Mouse (Mus musculus): ENCODE results near the gene Ube2n. TPM values are rescaled to one million over a fixed set of nuclear protein-coding genes. Genes with fewer than 3 reads are reported as not detected.
A peak's percentile ranks its signal among the peaks of the same experiment; 100 is the strongest.

Ube2n gene
- polyA plus RNA-seq, 1 experiment: 157 TPM

DNA sequence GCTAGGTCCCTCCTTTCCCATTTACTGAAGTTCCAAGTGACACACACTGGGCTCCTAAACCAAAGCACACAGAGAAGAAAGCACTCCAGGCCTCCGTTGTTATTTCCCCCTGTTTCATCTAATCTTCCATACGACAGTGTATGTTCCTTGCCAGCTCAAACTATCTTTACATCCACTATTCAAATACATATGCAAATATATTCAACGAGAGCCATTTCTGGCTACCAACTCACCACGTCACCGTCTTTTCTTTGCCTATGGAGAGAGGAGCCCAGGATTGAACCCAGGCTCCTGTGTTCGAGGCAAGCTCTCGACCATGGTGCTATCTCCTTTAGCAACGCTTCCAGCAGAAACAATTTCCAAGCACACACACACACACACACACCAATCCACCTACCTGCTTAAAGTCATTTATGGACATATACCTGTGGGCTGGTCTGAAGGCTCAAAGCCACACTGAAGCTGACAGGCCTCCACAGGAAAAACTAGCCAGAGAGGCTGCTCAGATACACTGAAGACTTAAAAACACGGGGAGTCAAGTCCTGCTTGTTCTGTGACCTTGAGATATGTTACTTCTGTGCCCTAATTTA is 45.5 kb downstream of the Ube2n start:
- H3K4me3 ChIP-seq: peak overlapping the region; percentile 83
- H3K36me3 ChIP-seq (ENCODE audit: control insufficient read depth, insufficient read depth): peaks cover 5% of the 10 kb centered on the region
- H3ac ChIP-seq (ENCODE audit: control insufficient read depth, insufficient read length): no peak overlapping the region
- no peak for TF ChIP-seq MAX (IDR thresholded peaks at IDR 0.05; ENCODE audit: low read depth)
- TF ChIP-seq USF1 (IDR thresholded peaks at IDR 0.05; ENCODE audit: low read depth): no peak
- TF ChIP-seq E2F4 (IDR thresholded peaks at IDR 0.05; ENCODE audit: insufficient read depth): no peak
- no peak for TF ChIP-seq POLR2AphosphoS2 (IDR thresholded peaks at IDR 0.05; ENCODE audit: insufficient read length, low read depth)
- TF ChIP-seq MYOD1 (IDR thresholded peaks at IDR 0.05; ENCODE audit: control insufficient read depth in 1 of 3, insufficient read length in 2 of 3, low read depth in 2 of 3): no peak
- no peak for TF ChIP-seq POLR2A (IDR thresholded peaks at IDR 0.05; ENCODE audit: insufficient read length, low read depth)
- TF ChIP-seq MYOG (IDR thresholded peaks at IDR 0.05; ENCODE audit: control insufficient read depth in 1 of 3, insufficient read depth in 1 of 3, insufficient read length in 2 of 3, low read depth in 2 of 3): no peak
- no peak for TF ChIP-seq REST (IDR thresholded peaks at IDR 0.05; ENCODE audit: insufficient read depth, insufficient read length)
- no peak for TF ChIP-seq SRF (IDR thresholded peaks at IDR 0.05; ENCODE audit: control insufficient read depth, insufficient read length, low read depth)
- TF ChIP-seq CEBPB (IDR thresholded peaks at IDR 0.05; ENCODE audit: insufficient read depth, poor library complexity, severe bottlenecking): no peak
- no peak for TF ChIP-seq TCF3 (IDR thresholded peaks at IDR 0.05; ENCODE audit: insufficient read length, low read depth)
- TF ChIP-seq TCF12 (IDR thresholded peaks at IDR 0.05; ENCODE audit: insufficient read depth, poor library complexity, severe bottlenecking): no peak
- peaks cover 80% of the 10 kb centered on the region for H3K79me2 ChIP-seq (ENCODE audit: control insufficient read depth, insufficient read depth)
- H3K4me2 ChIP-seq (ENCODE audit: low read depth): peak overlapping the region; percentile 62
- H3K27me3 ChIP-seq (ENCODE audit: control insufficient read depth, insufficient read depth, insufficient read length): no peaks in the 10 kb centered on the region

DNA sequence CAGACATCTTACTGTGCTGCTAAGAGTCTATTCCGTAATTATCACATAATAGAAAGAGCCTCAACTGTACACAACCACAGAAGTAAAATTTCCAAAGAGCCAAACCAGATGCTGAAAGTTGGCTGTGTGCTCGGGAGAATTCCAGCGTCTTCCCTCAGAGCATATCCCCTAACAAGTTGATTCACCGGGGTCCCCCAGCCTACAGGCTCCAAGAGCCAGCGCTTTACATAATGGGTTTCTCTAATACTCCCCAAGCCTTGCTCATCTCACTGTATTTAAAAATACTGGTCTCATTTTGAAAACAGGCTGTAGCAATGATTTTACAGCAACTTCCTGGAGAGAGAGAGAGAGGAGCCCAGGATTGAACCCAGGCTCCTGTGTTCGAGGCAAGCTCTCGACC is 46.7 kb downstream of the Ube2n start:
- TF ChIP-seq TCF3 (IDR thresholded peaks at IDR 0.05; ENCODE audit: insufficient read length, low read depth) (no peak), REST (IDR thresholded peaks at IDR 0.05; ENCODE audit: insufficient read depth, insufficient read length) (no peak), USF1 (IDR thresholded peaks at IDR 0.05; ENCODE audit: low read depth) (no peak), MAX (IDR thresholded peaks at IDR 0.05; ENCODE audit: low read depth) (no peak), SRF (IDR thresholded peaks at IDR 0.05; ENCODE audit: control insufficient read depth, insufficient read length, low read depth) (no peak), E2F4 (IDR thresholded peaks at IDR 0.05; ENCODE audit: insufficient read depth) (no peak)
- H3K4me3 ChIP-seq: peak overlapping the region; percentile 83
- H3ac ChIP-seq (ENCODE audit: control insufficient read depth, insufficient read length): no peak overlapping the region
- H3K27me3 ChIP-seq (ENCODE audit: control insufficient read depth, insufficient read depth, insufficient read length): no peaks in the 10 kb centered on the region
- peak overlapping the region; percentile 85 for H3K4me2 ChIP-seq (ENCODE audit: low read depth)
- H3K79me2 ChIP-seq (ENCODE audit: control insufficient read depth, insufficient read depth): peaks cover 69% of the 10 kb centered on the region
- H3K36me3 ChIP-seq (ENCODE audit: control insufficient read depth, insufficient read depth): peaks cover 5% of the 10 kb centered on the region

DNA sequence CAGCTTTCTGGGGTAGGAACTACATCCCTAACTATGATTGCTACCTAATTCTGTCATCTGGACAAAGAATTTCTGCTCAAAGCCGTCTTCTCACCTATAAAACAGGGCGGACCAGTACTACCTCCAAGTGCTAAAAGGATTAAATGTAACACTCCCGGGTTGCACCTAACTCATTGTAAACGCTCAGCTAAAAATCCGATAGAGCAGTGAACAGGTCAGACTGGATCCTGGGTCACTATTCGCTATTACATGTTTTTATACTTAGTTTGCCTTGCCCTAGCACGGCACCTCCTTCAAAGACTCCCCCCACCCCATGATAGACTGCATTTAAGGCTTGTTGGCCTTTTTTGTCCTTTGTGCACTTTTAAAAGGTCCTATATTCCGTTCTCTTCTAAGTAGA is 47.5 kb downstream of the Ube2n start:
- H3K4me3 ChIP-seq: peak overlapping the region; percentile 83
- H3K79me2 ChIP-seq (ENCODE audit: control insufficient read depth, insufficient read depth): peaks cover 61% of the 10 kb centered on the region
- no peak for TF ChIP-seq CEBPB (IDR thresholded peaks at IDR 0.05; ENCODE audit: insufficient read depth, poor library complexity, severe bottlenecking)

DNA sequence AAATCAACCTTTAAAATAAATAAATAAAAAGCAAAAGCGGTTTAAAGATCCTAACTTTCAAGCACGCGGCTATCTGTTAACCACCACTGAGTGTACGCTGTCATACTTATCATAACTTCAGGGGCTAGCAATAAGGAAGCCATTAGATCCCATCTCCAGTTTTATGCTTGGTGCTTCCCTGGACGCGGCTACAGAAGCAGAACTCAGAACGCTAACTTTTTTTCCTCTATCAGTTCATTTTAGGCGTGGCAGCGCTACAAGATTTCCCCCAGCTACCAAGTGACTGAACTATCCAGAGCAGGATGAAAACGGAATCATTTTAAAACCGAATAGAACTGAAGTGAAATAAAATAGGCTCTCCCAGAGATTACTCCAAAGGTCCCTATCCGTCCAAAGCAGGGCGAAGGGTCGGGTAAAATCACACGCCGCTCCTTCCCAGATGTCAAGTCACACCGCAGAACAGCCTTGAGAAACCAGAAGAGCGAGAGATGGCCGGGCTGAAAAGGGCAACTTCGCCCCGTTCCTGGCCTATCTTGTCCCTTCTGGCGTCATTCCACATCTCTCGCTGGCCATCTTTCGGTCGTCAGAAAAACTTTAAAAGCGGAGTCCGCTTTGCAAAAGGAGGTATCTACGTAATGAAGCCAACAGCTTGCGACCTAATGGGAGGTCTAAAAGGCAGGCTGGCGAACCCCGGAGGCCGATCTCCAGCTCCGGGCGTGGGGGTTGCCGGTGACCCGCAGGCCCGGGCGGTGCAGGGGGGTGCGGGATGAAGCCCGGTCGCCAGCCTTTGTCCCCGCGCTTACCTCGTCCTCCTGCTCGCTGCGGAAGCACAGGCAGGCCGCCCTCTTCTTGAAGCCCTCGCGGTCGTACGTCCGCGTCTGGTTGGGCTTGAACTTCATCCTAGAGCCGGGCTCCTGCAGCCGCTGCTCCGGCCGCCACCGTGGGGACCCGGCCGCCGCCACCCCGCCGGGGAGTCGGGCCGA is 48.2 kb downstream of the Ube2n start:
- peak overlapping the region; percentile 95 for H3ac ChIP-seq (ENCODE audit: control insufficient read depth, insufficient read length)
- no peaks in the 10 kb centered on the region for H3K27me3 ChIP-seq (ENCODE audit: control insufficient read depth, insufficient read depth, insufficient read length)
- peaks cover 2% of the 10 kb centered on the region for H3K36me3 ChIP-seq (ENCODE audit: control insufficient read depth, insufficient read depth)
- H3K4me3 ChIP-seq: peak overlapping the region; percentile 83
- TF ChIP-seq CEBPB (IDR thresholded peaks at IDR 0.05; ENCODE audit: insufficient read depth, poor library complexity, severe bottlenecking): no peak
- TF ChIP-seq TCF3 (IDR thresholded peaks at IDR 0.05; ENCODE audit: insufficient read length, low read depth): no peak
- no peak for TF ChIP-seq MYOG (IDR thresholded peaks at IDR 0.05; ENCODE audit: control insufficient read depth in 1 of 3, insufficient read depth in 1 of 3, insufficient read length in 2 of 3, low read depth in 2 of 3)
- TF ChIP-seq POLR2A (IDR thresholded peaks at IDR 0.05; ENCODE audit: insufficient read length, low read depth): no peak
- no peak for TF ChIP-seq MYOD1 (IDR thresholded peaks at IDR 0.05; ENCODE audit: control insufficient read depth in 1 of 3, insufficient read length in 2 of 3, low read depth in 2 of 3)
- no peak for TF ChIP-seq REST (IDR thresholded peaks at IDR 0.05; ENCODE audit: insufficient read depth, insufficient read length)
- TF ChIP-seq SRF (IDR thresholded peaks at IDR 0.05; ENCODE audit: control insufficient read depth, insufficient read length, low read depth): no peak
- TF ChIP-seq POLR2AphosphoS2 (IDR thresholded peaks at IDR 0.05; ENCODE audit: insufficient read length, low read depth): no peak
- TF ChIP-seq TCF12 (IDR thresholded peaks at IDR 0.05; ENCODE audit: insufficient read depth, poor library complexity, severe bottlenecking): no peak
- TF ChIP-seq USF1 (IDR thresholded peaks at IDR 0.05; ENCODE audit: low read depth): no peak
- no peak for TF ChIP-seq E2F4 (IDR thresholded peaks at IDR 0.05; ENCODE audit: insufficient read depth)
- TF ChIP-seq MAX (IDR thresholded peaks at IDR 0.05; ENCODE audit: low read depth): no peak
- peaks cover 54% of the 10 kb centered on the region for H3K79me2 ChIP-seq (ENCODE audit: control insufficient read depth, insufficient read depth)
- H3K4me2 ChIP-seq (ENCODE audit: low read depth): peak overlapping the region; percentile 85

More for the DNA sequence above, 47.5 kb downstream of the Ube2n start:
- Histone ChIP-seq H3ac (ENCODE audit: control insufficient read depth, insufficient read length) (no peak overlapping the region), H3K27me3 (ENCODE audit: control insufficient read depth, insufficient read depth, insufficient read length) (no peaks in the 10 kb centered on the region), H3K4me2 (ENCODE audit: low read depth) (peak overlapping the region; percentile 85), H3K36me3 (ENCODE audit: control insufficient read depth, insufficient read depth) (peaks cover 5% of the 10 kb centered on the region)

All from myocyte (in vitro differentiated cells).